Mouse (Mus musculus): Measurements from ENCODE around the gene Pnmt. TPM values are rescaled to one million over a fixed set of nuclear protein-coding genes. Genes with fewer than 3 reads are reported as not detected.

Pnmt gene
- polyA plus RNA-seq, 1 experiment from 2014 or later = not detected

GRCm38 (mm10) chr11:98384216-98384615 lies 2.0 kb upstream of the Pnmt start:
- Histone ChIP-seq H3K4me1 (ENCODE audit: insufficient read depth) (no peaks in the 10 kb centered on the region), H3K36me3 (ENCODE audit: insufficient read depth) (peaks cover 18% of the 10 kb centered on the region), H3K9me3 (ENCODE audit: low read depth, low read length) (no peaks in the 10 kb centered on the region), H3K27me3 (ENCODE audit: insufficient read depth, low read length) (peaks cover 37% of the 10 kb centered on the region), H3K4me3 (ENCODE audit: low read depth, low read length) (no peak overlapping the region), H3K9ac (no peak overlapping the region), H3K27ac (ENCODE audit: low read depth) (no peak overlapping the region), H3K4me2 (peak overlapping the region; percentile 15; the same call in 1 of the 2 replicates)
- 72% methylated on average over 20 of the region's 20 CpGs for WGBS
- no peak for TF ChIP-seq CTCF (IDR thresholded peaks at IDR 0.05; ENCODE audit: low read depth)
- DNase-seq (no peak), ATAC-seq (ENCODE audit: insufficient read depth) (no peak)

GRCm38 (mm10) chr11:98384721-98385637 lies 1.3 kb upstream of the Pnmt start:
- no peak overlapping the region for H3K4me3 ChIP-seq (ENCODE audit: low read depth, low read length)
- H3K9ac ChIP-seq = no peak overlapping the region
- no peaks in the 10 kb centered on the region for H3K4me1 ChIP-seq (ENCODE audit: insufficient read depth)
- H3K27ac ChIP-seq (ENCODE audit: low read depth) = no peak overlapping the region
- peaks cover 38% of the 10 kb centered on the region for H3K27me3 ChIP-seq (ENCODE audit: insufficient read depth, low read length)
- WGBS = 55% methylated on average over 8 of the region's 8 CpGs
- H3K4me2 ChIP-seq = no peak overlapping the region
- no peak for TF ChIP-seq CTCF (IDR thresholded peaks at IDR 0.05; ENCODE audit: low read depth)
- peaks cover 10% of the 10 kb centered on the region for H3K36me3 ChIP-seq (ENCODE audit: insufficient read depth)
- ATAC-seq (ENCODE audit: insufficient read depth) (no peak), DNase-seq (no peak)
- no peaks in the 10 kb centered on the region for H3K9me3 ChIP-seq (ENCODE audit: low read depth, low read length)

GRCm38 (mm10) chr11:98386596-98386995 lies 346 bp downstream of the Pnmt start:
- DNase-seq (peak; percentile 28), ATAC-seq (ENCODE audit: insufficient read depth) (no peak)
- 8% methylated on average over 24 of the region's 24 CpGs for WGBS
- H3K36me3 ChIP-seq (ENCODE audit: insufficient read depth) = no peaks in the 10 kb centered on the region
- peak; percentile 28; the same call in 1 of the 2 replicates for TF ChIP-seq CTCF (IDR thresholded peaks at IDR 0.05; ENCODE audit: low read depth)
- H3K9ac ChIP-seq = no peak overlapping the region
- H3K4me3 ChIP-seq (ENCODE audit: low read depth, low read length) = no peak overlapping the region
- H3K9me3 ChIP-seq (ENCODE audit: low read depth, low read length) = no peaks in the 10 kb centered on the region
- H3K27ac ChIP-seq (ENCODE audit: low read depth) = no peak overlapping the region
- H3K4me1 ChIP-seq (ENCODE audit: insufficient read depth) = no peaks in the 10 kb centered on the region
- H3K27me3 ChIP-seq (ENCODE audit: insufficient read depth, low read length) = peaks cover 45% of the 10 kb centered on the region
- H3K4me2 ChIP-seq = no peak overlapping the region; the same call in 1 of the 2 replicates

- Histone ChIP-seq H3K27me3 (ENCODE audit: insufficient read depth, low read length) (peaks cover 45% of the 10 kb centered on the region), H3K4me2 (no peak overlapping the region)
Observed at GRCm38 (mm10) chr11:98387056-98387577, 867 bp downstream of the Pnmt start.

GRCm38 (mm10) chr11:98388282-98388681 lies 2.0 kb downstream of the Pnmt start:
- WGBS = 55% methylated on average over 10 of the region's 10 CpGs
- H3K4me2 ChIP-seq = no peak overlapping the region
- peaks cover 45% of the 10 kb centered on the region for H3K27me3 ChIP-seq (ENCODE audit: insufficient read depth, low read length)
- TF ChIP-seq CTCF (IDR thresholded peaks at IDR 0.05; ENCODE audit: low read depth) = 0 out of 2 replicates have a peak, but pooled peaks have one; percentile 3
- no peaks in the 10 kb centered on the region for H3K9me3 ChIP-seq (ENCODE audit: low read depth, low read length)
- H3K4me3 ChIP-seq (ENCODE audit: low read depth, low read length) = no peak overlapping the region
- H3K36me3 ChIP-seq (ENCODE audit: insufficient read depth) = no peaks in the 10 kb centered on the region
- H3K27ac ChIP-seq (ENCODE audit: low read depth) = no peak overlapping the region
- H3K9ac ChIP-seq = no peak overlapping the region
- H3K4me1 ChIP-seq (ENCODE audit: insufficient read depth) = peaks cover 6% of the 10 kb centered on the region; the same call in 1 of the 2 replicates
- ATAC-seq (ENCODE audit: insufficient read depth) (no peak), DNase-seq (no peak)

More at GRCm38 (mm10) chr11:98387056-98387577, 867 bp downstream of the Pnmt start:
- no peaks in the 10 kb centered on the region for H3K36me3 ChIP-seq (ENCODE audit: insufficient read depth)
- 41% methylated on average over 14 of the region's 14 CpGs for WGBS
- H3K9me3 ChIP-seq (ENCODE audit: low read depth, low read length) = no peaks in the 10 kb centered on the region
- DNase-seq (no peak), ATAC-seq (ENCODE audit: insufficient read depth) (no peak)
- no peak for TF ChIP-seq CTCF (IDR thresholded peaks at IDR 0.05; ENCODE audit: low read depth)
- H3K27ac ChIP-seq (ENCODE audit: low read depth) = no peak overlapping the region
- no peaks in the 10 kb centered on the region for H3K4me1 ChIP-seq (ENCODE audit: insufficient read depth)
- H3K4me3 ChIP-seq (ENCODE audit: low read depth, low read length) = no peak overlapping the region
- H3K9ac ChIP-seq = no peak overlapping the region

GRCm38 (mm10) chr11:98389221-98389780 lies 3.1 kb downstream of the Pnmt start:
- Histone ChIP-seq H3K27ac (ENCODE audit: low read depth) (no peak overlapping the region), H3K36me3 (ENCODE audit: insufficient read depth) (no peaks in the 10 kb centered on the region), H3K4me3 (ENCODE audit: low read depth, low read length) (no peak overlapping the region), H3K4me2 (no peak overlapping the region), H3K9me3 (ENCODE audit: low read depth, low read length) (no peaks in the 10 kb centered on the region), H3K27me3 (ENCODE audit: insufficient read depth, low read length) (peaks cover 45% of the 10 kb centered on the region), H3K4me1 (ENCODE audit: insufficient read depth) (peaks cover 15% of the 10 kb centered on the region; the same call in 1 of the 2 replicates), H3K9ac (no peak overlapping the region)
- DNase-seq (peak; percentile 77), ATAC-seq (ENCODE audit: insufficient read depth) (no peak)
- 28% methylated on average over 9 of the region's 9 CpGs for WGBS
- peak; percentile 67 for TF ChIP-seq CTCF (IDR thresholded peaks at IDR 0.05; ENCODE audit: low read depth)

- Histone ChIP-seq H3K27ac (ENCODE audit: low read depth) (no peak overlapping the region), H3K9me3 (ENCODE audit: low read depth, low read length) (no peaks in the 10 kb centered on the region), H3K4me2 (no peak overlapping the region), H3K36me3 (ENCODE audit: insufficient read depth) (no peaks in the 10 kb centered on the region), H3K9ac (no peak overlapping the region), H3K4me1 (ENCODE audit: insufficient read depth) (peaks cover 23% of the 10 kb centered on the region), H3K4me3 (ENCODE audit: low read depth, low read length) (no peak overlapping the region), H3K27me3 (ENCODE audit: insufficient read depth, low read length) (peaks cover 39% of the 10 kb centered on the region)
- ATAC-seq (ENCODE audit: insufficient read depth) = no peak
- TF ChIP-seq CTCF (IDR thresholded peaks at IDR 0.05; ENCODE audit: low read depth) = no peak
- 66% methylated on average over 12 of the region's 12 CpGs for WGBS
- DNase-seq = no peak
Observed at GRCm38 (mm10) chr11:98390141-98390540, 3.9 kb downstream of the Pnmt start.
